Comparison of ENCODE assay signal across 10 mouse cellular contexts in genomic region chr2:57111791-57112538, GRCm38 (mm10). TPM values are rescaled to one million over a fixed set of nuclear protein-coding genes. Genes with fewer than 3 reads are reported as not detected.
DNase-seq lines count a peak whose midpoint lies in the region; ATAC-seq lines count a peak whose summit lies in the region.
"Had no signal": no experiment of that assay in that cellular context is flagged by ENCODE, and none has a peak within 500 bp of the region (broad histone marks: within the 10 kb centered on the region; RNA-seq: fewer than 3 reads in every experiment).

No protein-coding gene starts in this region.

- ATAC-seq in heart, embryonic 16.5 days (replicated peaks; ENCODE audit: extremely low read depth, insufficient read depth, low FRiP score), result no peak
- ATAC-seq in embryonic facial prominence, embryonic 11.5 days (replicated peaks; ENCODE audit: insufficient number of reproducible peaks, low FRiP score, low TSS enrichment, low read depth), result no peak
- no peak for ATAC-seq in hindbrain, embryonic 12.5 days (ENCODE audit: low FRiP score)
- no peak for ATAC-seq in midbrain, embryonic 14.5 days (ENCODE audit: low FRiP score, low TSS enrichment)
- no peak for ATAC-seq in erythroid progenitor cell, adult 5-6 weeks (replicated peaks; ENCODE audit: low FRiP score, poor library complexity, severe bottlenecking)
- no peak for ATAC-seq in megakaryocyte progenitor cell, adult 5-6 weeks (replicated peaks; ENCODE audit: poor library complexity)

- peaks cover 5% of the 10 kb centered on the region; the same call in 1 of the 2 replicates for H3K4me1 ChIP-seq in heart, embryonic 16.5 days (ENCODE audit: control insufficient read depth, insufficient read depth, low read length)
- no peaks in the 10 kb centered on the region for H3K4me1 ChIP-seq in embryonic facial prominence, embryonic 11.5 days (ENCODE audit: control insufficient read depth, insufficient read depth, low read length)
- peaks cover 39% of the 10 kb centered on the region for H3K4me1 ChIP-seq in hindbrain, embryonic 12.5 days
- H3K4me1 ChIP-seq in midbrain, embryonic 14.5 days (ENCODE audit: control insufficient read depth, insufficient read depth, low read length), result peaks cover 17% of the 10 kb centered on the region; the same call in 1 of the 2 replicates

- H3K4me3 ChIP-seq in heart, embryonic 16.5 days (ENCODE audit: low read length), result peak overlapping the region; percentile 5
- H3K4me3 ChIP-seq in embryonic facial prominence, embryonic 11.5 days (ENCODE audit: low read depth, low read length), result no peak overlapping the region
- H3K4me3 ChIP-seq in hindbrain, embryonic 12.5 days, result peak overlapping the region; percentile 20
- peak overlapping the region; percentile 65 for H3K4me3 ChIP-seq in midbrain, embryonic 14.5 days (replicated peaks; ENCODE audit: low read depth, low read length)
- H3K4me3 ChIP-seq: liver, embryonic 15.5 days had no signal

- no peak overlapping the region for H3K27ac ChIP-seq in heart, embryonic 16.5 days (ENCODE audit: low read length)
- no peak overlapping the region for H3K27ac ChIP-seq in embryonic facial prominence, embryonic 11.5 days (replicated peaks; ENCODE audit: low read depth, low read length)
- peak overlapping the region; percentile 9; the same call in 1 of the 2 replicates for H3K27ac ChIP-seq in hindbrain, embryonic 12.5 days
- H3K27ac ChIP-seq in midbrain, embryonic 14.5 days (replicated peaks; ENCODE audit: low read depth, low read length), result peak overlapping the region; percentile 72
- H3K27ac ChIP-seq: liver, embryonic 15.5 days had no signal

- H3K9me3 ChIP-seq in heart, embryonic 16.5 days (replicated peaks; ENCODE audit: control insufficient read depth, low read length), result no peaks in the 10 kb centered on the region; the same call in 1 of the 2 replicates
- no peaks in the 10 kb centered on the region for H3K9me3 ChIP-seq in embryonic facial prominence, embryonic 11.5 days (replicated peaks; ENCODE audit: control insufficient read depth, low read length)
- 0 out of 2 replicates have a peak, but pooled peaks cover 4% of the 10 kb centered on the region for H3K9me3 ChIP-seq in hindbrain, embryonic 12.5 days (replicated peaks)
- no peaks in the 10 kb centered on the region for H3K9me3 ChIP-seq in midbrain, embryonic 14.5 days (ENCODE audit: control insufficient read depth, low read length)
- H3K9me3 ChIP-seq: liver, embryonic 15.5 days had no signal

- H3K4me2 ChIP-seq in heart, embryonic 16.5 days (ENCODE audit: low read depth, low read length), result no peak overlapping the region
- peak overlapping the region; percentile 5; the same call in 1 of the 2 replicates for H3K4me2 ChIP-seq in embryonic facial prominence, embryonic 11.5 days (ENCODE audit: low read depth, low read length)
- peak overlapping the region; percentile 42 for H3K4me2 ChIP-seq in hindbrain, embryonic 12.5 days (replicated peaks)
- peak overlapping the region; percentile 45 for H3K4me2 ChIP-seq in midbrain, embryonic 14.5 days (ENCODE audit: low read length)
- H3K4me2 ChIP-seq: liver, embryonic 15.5 days had no signal

- H3K9ac ChIP-seq in heart, embryonic 16.5 days (ENCODE audit: low read length), result no peak overlapping the region
- H3K9ac ChIP-seq in embryonic facial prominence, embryonic 11.5 days (replicated peaks; ENCODE audit: low read length), result no peak overlapping the region
- H3K9ac ChIP-seq in hindbrain, embryonic 12.5 days, result peak overlapping the region; percentile 24; the same call in 1 of the 2 replicates
- peak overlapping the region; percentile 55 for H3K9ac ChIP-seq in midbrain, embryonic 14.5 days (replicated peaks; ENCODE audit: low read length)
- H3K9ac ChIP-seq: liver, embryonic 15.5 days had no signal

- no peaks in the 10 kb centered on the region for H3K36me3 ChIP-seq in heart, embryonic 16.5 days (ENCODE audit: control insufficient read depth, insufficient read depth)
- no peaks in the 10 kb centered on the region for H3K36me3 ChIP-seq in embryonic facial prominence, embryonic 11.5 days (replicated peaks; ENCODE audit: control insufficient read depth, insufficient read depth, low read depth, low read length)
- H3K36me3 ChIP-seq in hindbrain, embryonic 12.5 days, result no peaks in the 10 kb centered on the region
- H3K36me3 ChIP-seq in midbrain, embryonic 14.5 days (ENCODE audit: control insufficient read depth, insufficient read depth, low read length), result no peaks in the 10 kb centered on the region
- H3K36me3 ChIP-seq: liver, embryonic 15.5 days had no signal

- WGBS in heart, embryonic 16.5 days, result 12% methylated on average over 38 of the region's 38 CpGs
- WGBS in embryonic facial prominence, embryonic 11.5 days, result 4% methylated on average over 38 of the region's 38 CpGs
- 3% methylated on average over 38 of the region's 38 CpGs for WGBS in hindbrain, embryonic 12.5 days
- 3% methylated on average over 38 of the region's 38 CpGs for WGBS in midbrain, embryonic 14.5 days

- H3K27me3 ChIP-seq in heart, embryonic 16.5 days (ENCODE audit: control insufficient read depth, insufficient read depth, low read length), result peaks cover 60% of the 10 kb centered on the region
- peaks cover 49% of the 10 kb centered on the region for H3K27me3 ChIP-seq in embryonic facial prominence, embryonic 11.5 days (ENCODE audit: control insufficient read depth, insufficient read depth, low read length)
- peaks cover 79% of the 10 kb centered on the region for H3K27me3 ChIP-seq in hindbrain, embryonic 12.5 days
- peaks cover 88% of the 10 kb centered on the region for H3K27me3 ChIP-seq in midbrain, embryonic 14.5 days (ENCODE audit: control insufficient read depth, insufficient read depth, low read length)

- no peak for DNase-seq in heart, adult 18-20 months
- peak; percentile 26 for DNase-seq in embryonic facial prominence, embryonic 11.5 days (ENCODE audit: low spot score)
- no peak for DNase-seq in midbrain, embryonic 14.5 days
- no peak for DNase-seq in Muller cell, postnatal 12 days (ENCODE audit: inconsistent ontology term)
- DNase-seq: kidney, adult 8-10 months had no signal

RNA-seq across cellular contexts. Expression of gene Nr4a2, which starts 11.8 kb away (rescaled TPM):
- 2.1 and 2.2 TPM in 2 replicates for polyA plus RNA-seq in heart, embryonic 16.5 days (2015; fragmentation: Nextera tagmentation; extraction: Ambion mirVana)
- 1 to 10 TPM; 1.7 TPM for total RNA-seq in heart, adult 18-20 months (2021)
- polyA plus RNA-seq in embryonic facial prominence, embryonic 11.5 days (2014; fragmentation: Nextera tagmentation; extraction: Ambion mirVana), result 3.7 and 5.7 TPM in 2 replicates
- 21.3 and 28.1 TPM in 2 replicates for polyA plus RNA-seq in hindbrain, embryonic 12.5 days (2016; fragmentation: Nextera tagmentation; extraction: Ambion mirVana)
- polyA plus RNA-seq in midbrain, embryonic 14.5 days (2014; fragmentation: Nextera tagmentation; extraction: Ambion mirVana), result 23.8 and 30.9 TPM in 2 replicates
- 0.72 TPM in 1 of 2 replicates, not detected in the other for total RNA-seq in erythroid progenitor cell, adult 5-6 weeks (2015; ENCODE audit: low replicate concordance)
- total RNA-seq in erythroid progenitor cell, adult 5-6 weeks (2017; ENCODE audit: low replicate concordance), result 0.13 and 0.68 TPM in 2 replicates
- 5.8 and 6.4 TPM in 2 replicates for total RNA-seq in megakaryocyte progenitor cell, adult 5-6 weeks (2015)
- total RNA-seq in megakaryocyte progenitor cell, adult 5-6 weeks (2017), result 1.7 and 1.9 TPM in 2 replicates

Comparison
In these comparisons a context has a peak if more than half of its experiments do, and no peak if none do; other contexts are left out.
1. H3K27ac ChIP-seq: peak in hindbrain, embryonic 12.5 days (single experiment) and midbrain, embryonic 14.5 days (single experiment); none in heart, embryonic 16.5 days (single experiment) and embryonic facial prominence, embryonic 11.5 days (single experiment).
2. H3K9ac ChIP-seq: peak in hindbrain, embryonic 12.5 days (single experiment) and midbrain, embryonic 14.5 days (single experiment); none in heart, embryonic 16.5 days (single experiment) and embryonic facial prominence, embryonic 11.5 days (single experiment).